Mouse (Mus musculus) induced T-regulatory cell, adult 2 months (primary cell): Measurements from ENCODE around the gene Lck.

Source experiments
- DNase-seq: peaks from one replicate; pipeline ENCODE4 v3.0.0-alpha.2; 2012; ENCODE audit warnings: low read depth

The Lck gene

GRCm38 (mm10) chr4:129584884-129585608 lies 11.6 kb upstream of the Lck start:
- DNase-seq, result peak; percentile 93

GRCm38 (mm10) chr4:129584370-129584769 lies 10.9 kb upstream of the Lck start:
- peak; percentile 68 for DNase-seq

- peak; percentile 37 for DNase-seq
Measured at GRCm38 (mm10) chr4:129582251-129582650, 8.8 kb upstream of the Lck start.

- DNase-seq, result peak; percentile 93
Measured at GRCm38 (mm10) chr4:129580347-129580746, 6.9 kb upstream of the Lck start.

- DNase-seq, result no peak
Measured at GRCm38 (mm10) chr4:129578466-129578865, 5.0 kb upstream of the Lck start, which contains the start of gene Fam167b. Gene Fam167b, minus strand, starts transcription at chr4:129578549.

GRCm38 (mm10) chr4:129577688-129578087 lies 4.2 kb upstream of the Lck start:
- no peak for DNase-seq

GRCm38 (mm10) chr4:129576863-129577491 lies 3.5 kb upstream of the Lck start:
- peak; percentile 78 for DNase-seq

GRCm38 (mm10) chr4:129575171-129575844 lies 1.9 kb upstream of the Lck start:
- DNase-seq, result peak; percentile 98

- no peak for DNase-seq
Measured at GRCm38 (mm10) chr4:129573093-129573370, 409 bp downstream of the Lck start.

- DNase-seq, result peak; percentile 87
Measured at GRCm38 (mm10) chr4:129572236-129573092, 977 bp downstream of the Lck start.

- DNase-seq, result peak; percentile 87
Measured at GRCm38 (mm10) chr4:129571551-129572084, 1.8 kb downstream of the Lck start.

- DNase-seq, result peak; percentile 92
Measured at GRCm38 (mm10) chr4:129570028-129570427, 3.4 kb downstream of the Lck start.

- peak; percentile 49 for DNase-seq
Measured at GRCm38 (mm10) chr4:129568366-129568765, 5.1 kb downstream of the Lck start.

- DNase-seq, result peak; percentile 63
Measured at GRCm38 (mm10) chr4:129565139-129565538, 8.3 kb downstream of the Lck start.

GRCm38 (mm10) chr4:129563718-129564117 lies 9.7 kb downstream of the Lck start:
- DNase-seq, result no peak

GRCm38 (mm10) chr4:129561184-129561583 lies 12.3 kb downstream of the Lck start:
- peak; percentile 50 for DNase-seq

GRCm38 (mm10) chr4:129558321-129558955 lies 15.0 kb downstream of the Lck start:
- peak; percentile 89 for DNase-seq

GRCm38 (mm10) chr4:129557256-129557808 lies 16.1 kb downstream of the Lck start:
- DNase-seq, result peak; percentile 46

- DNase-seq, result peak; percentile 91
Measured at GRCm38 (mm10) chr4:129556532-129557223, 16.8 kb downstream of the Lck start.

- DNase-seq, result no peak
Measured at GRCm38 (mm10) chr4:129555862-129556531, 17.4 kb downstream of the Lck start.
